Mouse (Mus musculus): ENCODE data around the gene Gm4553. TPM values are rescaled to one million over a fixed set of nuclear protein-coding genes. Genes with fewer than 3 reads are reported as not detected.
"Not testable (repeated sequence)": the region's sequence is repeated elsewhere in the genome, so short reads cannot be mapped to it uniquely, and the experiment has no call there.

Gm4553 gene
- polyA plus RNA-seq, 1 experiment from 2014 or later, result not detected

GRCm38 (mm10) chr7:142169836-142170235 is 4.3 kb upstream of the Gm4553 start:
- no peak for DNase-seq (ENCODE audit: low spot score)

GRCm38 (mm10) chr7:142159366-142159765 is 6.2 kb downstream of the Gm4553 start:
- TF ChIP-seq EP300 (optimal IDR thresholded peaks at IDR 0.05) (no peak), CTCF (IDR thresholded peaks at IDR 0.05; ENCODE audit: low read depth) (no peak)
- Histone ChIP-seq H3K36me3 (ENCODE audit: control insufficient read depth, insufficient read depth, low read length) (no peaks in the 10 kb centered on the region), H3K4me3 (ENCODE audit: low read depth, low read length) (no peak overlapping the region), H3K9me3 (ENCODE audit: control insufficient read depth, low read length) (no peaks in the 10 kb centered on the region), H3K4me2 (replicated peaks; ENCODE audit: low read depth) (no peak overlapping the region), H3K9ac (ENCODE audit: low read length) (no peak overlapping the region), H3K27me3 (ENCODE audit: control insufficient read depth, insufficient read depth, low read length) (no peaks in the 10 kb centered on the region), H3K27ac (replicated peaks) (no peak overlapping the region), H3K4me1 (replicated peaks; ENCODE audit: control insufficient read depth, insufficient read depth) (no peaks in the 10 kb centered on the region)
- ATAC-seq (ENCODE audit: low FRiP score, low TSS enrichment) (no peak), DNase-seq (ENCODE audit: low spot score) (no peak)
- WGBS, result 97% methylated on average over 3 of the region's 3 CpGs

More at GRCm38 (mm10) chr7:142169836-142170235, 4.3 kb upstream of the Gm4553 start:
- Histone ChIP-seq H3K4me3 (ENCODE audit: low read depth, low read length) (no peak overlapping the region), H3K27me3 (ENCODE audit: control insufficient read depth, insufficient read depth, low read length) (no peaks in the 10 kb centered on the region), H3K27ac (replicated peaks) (no peak overlapping the region), H3K4me2 (replicated peaks; ENCODE audit: low read depth) (no peak overlapping the region), H3K4me1 (replicated peaks; ENCODE audit: control insufficient read depth, insufficient read depth) (no peaks in the 10 kb centered on the region), H3K9ac (ENCODE audit: low read length) (no peak overlapping the region), H3K9me3 (ENCODE audit: control insufficient read depth, low read length) (no peaks in the 10 kb centered on the region), H3K36me3 (ENCODE audit: control insufficient read depth, insufficient read depth, low read length) (no peaks in the 10 kb centered on the region)
- WGBS, result 46% methylated on average over 3 of the region's 3 CpGs
- no peak for TF ChIP-seq EP300 (optimal IDR thresholded peaks at IDR 0.05)
- TF ChIP-seq CTCF (IDR thresholded peaks at IDR 0.05; ENCODE audit: low read depth), result peak; percentile 79
- no peak for ATAC-seq (ENCODE audit: low FRiP score, low TSS enrichment)

GRCm38 (mm10) chr7:142157013-142157412 is 8.5 kb downstream of the Gm4553 start, which contains the start of gene Gm29735:
TSS of gene Gm29735 (minus strand) at chr7:142157113.
- H3K27ac ChIP-seq (replicated peaks); H3K9ac ChIP-seq (ENCODE audit: low read length); H3K27me3 ChIP-seq (ENCODE audit: control insufficient read depth, insufficient read depth, low read length); H3K4me3 ChIP-seq (ENCODE audit: low read depth, low read length); H3K4me2 ChIP-seq (replicated peaks; ENCODE audit: low read depth); DNase-seq (ENCODE audit: low spot score); ATAC-seq (ENCODE audit: low FRiP score, low TSS enrichment); H3K4me1 ChIP-seq (replicated peaks; ENCODE audit: control insufficient read depth, insufficient read depth); H3K36me3 ChIP-seq (ENCODE audit: control insufficient read depth, insufficient read depth, low read length); H3K9me3 ChIP-seq (ENCODE audit: control insufficient read depth, low read length): not testable (repeated sequence)
- 38% methylated on average over 2 of the region's 2 CpGs for WGBS

- no peaks in the 10 kb centered on the region for H3K4me1 ChIP-seq (replicated peaks; ENCODE audit: control insufficient read depth, insufficient read depth)
- 16% methylated on average over 1 of the region's 1 CpGs for WGBS
- H3K36me3 ChIP-seq (ENCODE audit: control insufficient read depth, insufficient read depth, low read length), result no peaks in the 10 kb centered on the region
- peak; percentile 69 for DNase-seq (ENCODE audit: low spot score)
- H3K27ac ChIP-seq (replicated peaks), result no peak overlapping the region
- peak; percentile 71; the same call in 1 of the 2 replicates for ATAC-seq (ENCODE audit: low FRiP score, low TSS enrichment)
- H3K4me2 ChIP-seq (replicated peaks; ENCODE audit: low read depth), result no peak overlapping the region
- no peaks in the 10 kb centered on the region for H3K9me3 ChIP-seq (ENCODE audit: control insufficient read depth, low read length)
- H3K4me3 ChIP-seq (ENCODE audit: low read depth, low read length), result no peak overlapping the region
- H3K27me3 ChIP-seq (ENCODE audit: control insufficient read depth, insufficient read depth, low read length), result no peaks in the 10 kb centered on the region
- no peak overlapping the region for H3K9ac ChIP-seq (ENCODE audit: low read length)
- no peak for TF ChIP-seq CTCF (IDR thresholded peaks at IDR 0.05; ENCODE audit: low read depth)
- TF ChIP-seq EP300 (optimal IDR thresholded peaks at IDR 0.05), result no peak
Observed at GRCm38 (mm10) chr7:142155308-142155707, 10.2 kb downstream of the Gm4553 start.

GRCm38 (mm10) chr7:142152191-142152590 is 13.3 kb downstream of the Gm4553 start:
- no peak overlapping the region for H3K9ac ChIP-seq (ENCODE audit: low read length)
- TF ChIP-seq EP300 (optimal IDR thresholded peaks at IDR 0.05), result no peak
- no peak for TF ChIP-seq CTCF (IDR thresholded peaks at IDR 0.05; ENCODE audit: low read depth)
- H3K4me3 ChIP-seq (ENCODE audit: low read depth, low read length), result no peak overlapping the region
- H3K9me3 ChIP-seq (ENCODE audit: control insufficient read depth, low read length), result no peaks in the 10 kb centered on the region
- no peak for DNase-seq (ENCODE audit: low spot score)
- no peaks in the 10 kb centered on the region for H3K27me3 ChIP-seq (ENCODE audit: control insufficient read depth, insufficient read depth, low read length)
- no peak for ATAC-seq (ENCODE audit: low FRiP score, low TSS enrichment)
- H3K4me2 ChIP-seq (replicated peaks; ENCODE audit: low read depth), result no peak overlapping the region
- H3K4me1 ChIP-seq (replicated peaks; ENCODE audit: control insufficient read depth, insufficient read depth), result no peaks in the 10 kb centered on the region
- 75% methylated on average over 4 of the region's 4 CpGs for WGBS
- H3K36me3 ChIP-seq (ENCODE audit: control insufficient read depth, insufficient read depth, low read length), result no peaks in the 10 kb centered on the region
- H3K27ac ChIP-seq (replicated peaks), result no peak overlapping the region

GRCm38 (mm10) chr7:142148633-142149032 is 16.9 kb downstream of the Gm4553 start:
- Histone ChIP-seq H3K9ac (ENCODE audit: low read length) (no peak overlapping the region), H3K27me3 (ENCODE audit: control insufficient read depth, insufficient read depth, low read length) (no peaks in the 10 kb centered on the region), H3K27ac (replicated peaks) (no peak overlapping the region), H3K4me1 (replicated peaks; ENCODE audit: control insufficient read depth, insufficient read depth) (no peaks in the 10 kb centered on the region), H3K9me3 (ENCODE audit: control insufficient read depth, low read length) (no peaks in the 10 kb centered on the region), H3K4me3 (ENCODE audit: low read depth, low read length) (no peak overlapping the region), H3K4me2 (replicated peaks; ENCODE audit: low read depth) (no peak overlapping the region), H3K36me3 (ENCODE audit: control insufficient read depth, insufficient read depth, low read length) (no peaks in the 10 kb centered on the region)
- ATAC-seq (ENCODE audit: low FRiP score, low TSS enrichment) (no peak), DNase-seq (ENCODE audit: low spot score) (no peak)
- TF ChIP-seq EP300 (optimal IDR thresholded peaks at IDR 0.05) (no peak), CTCF (IDR thresholded peaks at IDR 0.05; ENCODE audit: low read depth) (no peak)
